Mouse (Mus musculus) E14TG2a.4 (cell line): ENCODE measurements around the gene Gstm5.

ENCODE experiments used
- CTCF ChIP-seq: conservative IDR thresholded peaks from 2 replicates; pipeline ENCODE4 v1.5.1; 2014; ENCODE audit warnings: low read length
- NANOG ChIP-seq: IDR thresholded peaks from 2 replicates; pipeline ENCODE4 v1.6.1; 2014; ENCODE audit warnings: borderline replicate concordance, low read length, mixed read lengths

- TF ChIP-seq CTCF, result no peak
- no peak for TF ChIP-seq NANOG
Observed at GRCm38 (mm10) chr3:107863471-107863870, 32.1 kb upstream of the Gstm5 start.
